Mouse (Mus musculus): ENCODE data around the gene Crb3.

The Crb3 gene

DNA sequence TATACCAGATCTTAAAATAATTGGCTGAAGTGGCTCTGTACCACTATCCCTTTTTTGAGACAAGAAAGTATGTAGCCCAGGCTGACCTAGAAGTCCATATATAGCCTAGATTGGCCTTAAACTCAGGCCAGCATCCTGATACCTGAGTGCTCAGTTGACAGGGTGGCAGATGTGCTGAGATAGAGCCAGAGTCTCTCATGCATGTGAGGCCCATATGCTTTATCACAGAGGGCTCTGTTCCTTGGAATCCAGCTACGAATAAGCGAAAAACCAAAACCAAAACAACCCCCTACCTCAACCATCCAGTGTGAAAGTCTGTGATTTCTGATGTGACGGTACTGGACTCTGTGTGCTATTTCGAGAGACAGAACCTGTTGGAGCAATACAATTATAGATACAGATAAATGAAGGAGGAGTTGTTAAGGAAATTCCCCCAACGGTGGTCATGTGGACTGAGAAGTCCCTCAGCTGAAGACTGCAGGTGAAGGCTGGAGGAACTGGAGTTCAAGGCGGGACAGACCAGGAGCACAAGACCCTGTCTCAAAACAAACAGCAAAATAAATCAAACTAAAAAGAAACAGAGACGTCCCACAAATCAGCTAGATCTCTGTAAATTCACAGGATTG lies 49.2 kb downstream of the Crb3 start:
- DNase-seq: no peak

DNA sequence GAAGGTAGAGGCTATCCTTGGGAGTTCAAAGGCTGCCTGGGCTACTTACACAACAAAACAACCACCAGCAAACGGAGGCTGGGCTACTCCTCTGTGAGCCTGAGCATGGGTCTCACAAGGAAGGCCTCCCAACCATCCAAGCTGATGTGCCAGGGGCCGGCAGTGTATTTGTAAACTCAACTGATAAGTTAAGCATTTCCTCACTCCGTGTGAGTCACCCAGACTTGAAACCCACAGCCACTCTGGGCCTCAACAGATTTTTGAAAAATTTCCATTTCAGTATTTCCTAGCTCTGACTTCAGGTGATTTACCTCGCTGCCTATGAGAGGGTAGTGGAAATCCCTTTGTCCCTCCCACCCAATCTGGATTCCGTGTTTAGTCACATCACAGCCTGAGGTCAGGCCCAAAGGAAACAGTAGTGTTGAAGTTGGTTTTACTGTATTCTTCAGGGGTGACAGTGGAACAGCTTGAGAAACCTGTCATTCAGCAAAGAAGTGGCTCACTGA lies 49.8 kb downstream of the Crb3 start:
- DNase-seq: no peak

GRCm38 (mm10) chr17:57110005-57110404 lies 51.1 kb downstream of the Crb3 start:
- no peak for DNase-seq

GRCm38 (mm10) chr17:57112768-57113474 lies 54.0 kb downstream of the Crb3 start:
- DNase-seq: no peak
